ENCODE assay signal across 20 mouse cellular contexts in genomic region chr8:64608931-64609330, GRCm38 (mm10).
A peak's percentile ranks its signal among the peaks of the same experiment; 100 is the strongest.
DNase-seq lines count a peak whose midpoint lies in the region; TF ChIP-seq lines count a peak whose summit lies in the region.
"Had no signal": no experiment of that assay in that cellular context is flagged by ENCODE, and none has a peak within 500 bp of the region (broad histone marks: within the 10 kb centered on the region; RNA-seq: fewer than 3 reads in every experiment).

No protein-coding gene starts in this region.

- no peak overlapping the region for H3K27ac ChIP-seq in liver, adult 2 months (replicated peaks; ENCODE audit: insufficient read depth, low read depth, low read length)
- H3K27ac ChIP-seq: forebrain, embryonic 10.5 days; heart, adult 2 months; heart, embryonic 10.5 days; heart, embryonic 13.5 days; hindbrain, embryonic 12.5 days; hindbrain, embryonic 15.5 days had no signal

- H3K9ac ChIP-seq in liver, adult 2 months (ENCODE audit: low read depth, low read length), result no peak overlapping the region
- H3K9ac ChIP-seq: heart, embryonic 13.5 days; hindbrain, embryonic 12.5 days; hindbrain, embryonic 15.5 days had no signal

- 49% methylated on average over 16 of the region's 16 CpGs for WGBS in liver, adult 2 months

- no peaks in the 10 kb centered on the region for H3K27me3 ChIP-seq in liver, adult 2 months (ENCODE audit: control insufficient read depth, insufficient read depth, low read length)
- H3K27me3 ChIP-seq: heart, embryonic 13.5 days; hindbrain, embryonic 12.5 days; hindbrain, embryonic 15.5 days; Patski had no signal

- peak; percentile 65 for DNase-seq in adrenal gland, postnatal 14 days
- no peak for DNase-seq in adrenal gland, adult 18-20 months (ENCODE audit: low spot score in 2 of 2)
- peak; percentile 62 for DNase-seq in liver, adult 2 months (ENCODE audit: extremely low read depth, low read depth, low spot score)
- DNase-seq in liver, result no peak
- peak; percentile 16 for DNase-seq in 416B (ENCODE audit: low read depth)
- peak; percentile 19 for DNase-seq in NIH3T3 (ENCODE audit: low read depth)
- no peak for DNase-seq in right cerebral cortex, postnatal 14 days
- DNase-seq in lung, postnatal 14 days, result no peak
- DNase-seq: cerebellum, adult 18-20 months; cerebellum, adult 9-10 months; cerebellum, postnatal 14 days; gastrocnemius, postnatal 25 days; heart, adult 2 months; heart, postnatal 14 days had no signal

- H3K79me2 ChIP-seq in liver, adult 2 months (ENCODE audit: control insufficient read depth, insufficient read depth, low read length), result no peaks in the 10 kb centered on the region

- no peaks in the 10 kb centered on the region for H3K36me3 ChIP-seq in liver, adult 2 months (ENCODE audit: control insufficient read depth, insufficient read depth, low read length)

- H3K4me1 ChIP-seq in liver, adult 2 months (ENCODE audit: control insufficient read depth, insufficient read depth, low read length), result no peaks in the 10 kb centered on the region
- H3K4me1 ChIP-seq: forebrain, embryonic 10.5 days; heart, embryonic 10.5 days; hindbrain, embryonic 12.5 days; hindbrain, embryonic 15.5 days had no signal

- TF ChIP-seq POLR2A in liver, adult 2 months (IDR thresholded peaks at IDR 0.05; ENCODE audit: extremely low read depth, insufficient read depth, low read length), result no peak

- no peak for TF ChIP-seq CTCF in liver, adult 2 months (IDR thresholded peaks at IDR 0.05; ENCODE audit: low read depth, low read length)

- no peak overlapping the region for H3K4me3 ChIP-seq in liver, adult 2 months (ENCODE audit: insufficient read depth, low read depth, low read length)
- H3K4me3 ChIP-seq: forebrain, embryonic 10.5 days; heart, adult 2 months; heart, embryonic 10.5 days; heart, embryonic 13.5 days; hindbrain, embryonic 12.5 days; hindbrain, embryonic 15.5 days had no signal

Comparison
In these comparisons a context has a peak if more than half of its experiments do, and no peak if none do; other contexts are left out.
1. DNase-seq: peak in adrenal gland, postnatal 14 days (single experiment), liver, adult 2 months (single experiment), 416B (single experiment) and NIH3T3 (single experiment); none in adrenal gland, adult 18-20 months (0 of 2), liver (single experiment), right cerebral cortex, postnatal 14 days (single experiment) and lung, postnatal 14 days (single experiment).